Mouse (Mus musculus) bone marrow macrophage, adult 2 months (primary cell): Measurements from ENCODE around the gene Kif3c.

ENCODE experiments used
- CTCF ChIP-seq: IDR thresholded peaks from 2 replicates; pipeline ENCODE4 v1.5.1; 2012; ENCODE audit warnings: low read depth, mild to moderate bottlenecking, low read length, moderate library complexity
- POLR2A ChIP-seq: IDR thresholded peaks from 2 replicates; pipeline ENCODE4 v1.6.1; 2012; ENCODE audit warnings: mild to moderate bottlenecking, low read depth, low read length, borderline replicate concordance

DNA sequence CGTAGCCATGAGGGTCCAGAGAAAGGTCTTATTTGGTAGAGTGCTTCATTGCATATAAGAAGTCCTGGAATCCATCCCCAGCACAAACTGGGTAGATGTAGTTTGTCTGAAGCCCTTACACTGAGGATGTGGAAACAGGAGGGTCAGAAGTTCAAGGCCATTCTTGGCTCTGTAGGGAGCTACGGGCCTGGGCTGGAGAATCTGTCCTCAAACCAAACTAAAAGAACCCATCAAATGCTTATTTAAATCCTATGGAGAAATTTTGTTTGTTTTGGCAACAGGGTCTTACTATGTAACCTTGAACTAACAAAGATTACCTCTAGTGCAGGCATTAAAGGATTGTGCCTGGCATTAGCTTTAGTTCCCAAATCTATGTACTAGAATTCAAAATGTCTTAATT lies 76.0 kb downstream of the Kif3c start:
- TF ChIP-seq CTCF (no peak), POLR2A (no peak)
